Mouse (Mus musculus) gastrocnemius, postnatal 14 days (tissue): ENCODE data around the gene Ube2l3. TPM values are rescaled to one million over a fixed set of nuclear protein-coding genes. Genes with fewer than 3 reads are reported as not detected.
A peak's percentile ranks its signal among the peaks of the same experiment; 100 is the strongest.
"Not testable (repeated sequence)": the region's sequence is repeated elsewhere in the genome, so short reads cannot be mapped to it uniquely, and the experiment has no call there.

Source experiments
- DNase-seq: peaks from one replicate; pipeline ENCODE4 v3.0.0; 2021; ENCODE audit warnings: mixed read lengths
- intact Hi-C: fragments of 180-260 bp; cut with DNase I; formaldehyde crosslinking; loops from one replicate; pipeline ENCODE4 v1.15.1; 2025; ENCODE audit warnings: low total_unique reads
- long read RNA-seq, 2 experiments: library from polyadenylated mRNA; stranded (forward); transcript quantifications; one replicate each; pipeline ENCODE4 v2.0.0; 2021
- total RNA-seq, 2 experiments: library from RNA; stranded (reverse); gene quantifications; 2 replicates each; pipeline ENCODE4 v1.2.3; 2021

Gene Ube2l3
- total RNA-seq, result 100 to 1,000 TPM; 144 TPM
- long read RNA-seq, experiment 1, transcript Ube2l3-201 (4 exons, 2,609 nt), result major isoform, 65 of 91 reads
- long read RNA-seq, experiment 1, partial matches to known transcripts, result 14 of 91 reads
- long read RNA-seq, experiment 1, other reads (novel, unspliced or antisense), result 9 of 91 reads
- long read RNA-seq, experiment 2, transcript Ube2l3-201 (4 exons, 2,609 nt), result major isoform, 67 of 86 reads
- long read RNA-seq, experiment 2, partial matches to known transcripts, result 18 of 86 reads
- long read RNA-seq, experiment 2, other reads (novel, unspliced or antisense), result 1 of 86 reads

DNA sequence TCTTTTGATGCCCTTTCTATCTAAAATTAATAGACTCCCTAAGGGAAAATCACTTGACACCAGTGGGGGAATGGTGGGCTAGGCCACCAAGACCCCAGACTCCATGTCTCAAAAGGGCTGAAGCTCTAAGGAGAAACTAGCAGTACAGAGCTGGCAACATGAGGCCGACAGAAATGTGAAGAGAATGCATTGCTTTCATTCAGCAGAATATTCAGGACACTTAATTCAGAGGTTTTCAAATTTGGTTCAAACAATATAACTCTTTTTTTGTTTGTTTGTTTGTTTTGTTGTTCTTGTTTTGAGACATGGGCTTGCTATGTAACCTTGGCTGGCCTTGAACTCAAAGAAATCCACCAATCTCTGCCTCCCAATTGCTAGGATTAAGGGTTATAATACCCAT is at the start of gene Ube2l3:
TSS of gene Ube2l3 (minus strand) at position 101 of the 400 bp plus-strand sequence.
- no peak for DNase-seq
- intact Hi-C loops, result no loop called here

GRCm38 (mm10) chr16:17251539-17251938 is 49.1 kb upstream of the Ube2l3 start:
- intact Hi-C loops, result no loop called here
- DNase-seq, result no peak

GRCm38 (mm10) chr16:17249135-17249534 is 46.7 kb upstream of the Ube2l3 start:
- intact Hi-C loops, result no loop called here
- no peak for DNase-seq

- intact Hi-C loops, result no loop called here
- no peak for DNase-seq
Observed at GRCm38 (mm10) chr16:17247727-17248126, 45.3 kb upstream of the Ube2l3 start.

GRCm38 (mm10) chr16:17244996-17245395 is 42.5 kb upstream of the Ube2l3 start:
- intact Hi-C loops, result no loop called here
- DNase-seq, result no peak

DNA sequence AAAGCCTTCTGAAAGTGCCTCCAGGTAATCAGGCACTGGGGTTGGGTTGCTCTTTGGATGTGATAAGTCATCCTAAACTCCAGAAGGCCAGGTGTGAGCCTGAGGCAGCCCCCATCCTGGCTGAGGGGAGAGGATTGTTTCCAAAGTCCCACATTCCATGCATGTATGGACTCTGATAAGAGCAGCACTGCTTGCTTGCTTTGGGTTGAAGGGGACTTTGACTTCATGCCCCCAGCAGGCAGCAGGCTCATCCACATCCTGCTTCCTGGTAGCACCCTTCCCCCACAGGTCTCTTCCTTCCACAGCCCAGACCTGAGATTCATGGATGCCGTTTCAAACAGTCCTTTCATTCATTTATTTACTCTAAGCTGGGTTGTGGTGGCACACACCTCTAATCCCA is 41.3 kb upstream of the Ube2l3 start:
- DNase-seq, result no peak
- intact Hi-C loops, result no loop called here

DNA sequence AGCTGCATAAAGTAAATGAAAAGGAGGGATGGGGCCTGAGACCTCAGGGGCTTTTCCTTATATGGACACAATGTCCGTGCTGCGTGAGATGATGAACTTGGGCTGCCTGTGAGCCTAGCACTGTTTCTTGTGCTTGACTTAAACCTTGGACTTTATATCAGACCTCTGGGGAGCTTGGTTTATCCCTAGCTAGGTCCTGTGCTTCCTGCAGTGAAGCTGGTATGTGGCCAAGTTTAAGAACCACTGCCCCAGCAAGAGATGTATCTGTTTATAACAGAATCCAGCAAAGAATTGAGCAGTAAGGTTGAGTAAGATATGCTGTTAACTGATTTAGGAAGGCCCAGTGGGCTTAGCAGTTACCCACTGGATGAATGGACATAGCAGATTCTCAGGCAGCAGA is 37.0 kb upstream of the Ube2l3 start:
- intact Hi-C loops, result loop anchor here (10.0 kb wide), 1 partner anchor 1635 kb away; the partner anchor contains the start of genes Hira and Mrpl40
- DNase-seq, result no peak

- DNase-seq, result no peak
- intact Hi-C loops, result loop anchor here (10.0 kb wide), 1 partner anchor 1637 kb away; the partner anchor contains the start of genes Hira and Mrpl40
Observed at GRCm38 (mm10) chr16:17237634-17238033, 35.2 kb upstream of the Ube2l3 start.

DNA sequence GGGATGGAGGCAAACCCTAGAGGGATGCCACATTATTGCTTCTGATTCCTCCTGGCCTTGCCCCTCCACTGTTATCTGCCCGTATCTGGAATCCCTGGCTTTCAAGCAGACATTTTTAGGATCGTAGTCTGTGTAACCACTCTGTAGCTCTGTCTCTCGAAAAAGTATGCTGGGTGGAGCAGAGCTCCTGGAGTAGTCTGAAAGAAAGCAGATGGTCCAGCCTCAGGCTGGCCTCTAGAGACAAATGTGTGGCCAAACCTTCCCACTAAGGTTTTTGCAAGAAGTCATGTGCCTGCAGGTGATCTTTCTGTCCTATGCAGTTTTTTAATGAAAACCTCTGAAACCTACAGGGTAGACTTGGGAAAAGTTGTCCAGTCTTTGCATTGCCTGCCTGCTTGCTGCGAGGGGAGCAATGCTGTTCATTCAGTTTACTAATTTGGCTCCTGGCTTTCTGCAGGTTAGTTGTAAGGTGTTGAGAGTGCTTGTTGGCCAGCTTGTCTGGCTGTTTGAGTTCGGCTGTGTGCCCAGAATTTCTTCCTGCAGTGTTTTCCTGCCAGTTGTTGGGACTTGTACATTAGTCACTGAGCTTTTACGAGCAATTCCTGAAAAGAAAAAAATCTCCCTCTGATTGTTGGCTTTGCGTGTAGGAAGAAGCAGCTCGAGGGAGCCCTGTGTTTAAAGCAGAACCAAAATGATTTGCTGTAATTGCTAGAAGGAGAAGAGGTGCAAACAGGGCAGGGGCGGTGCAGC is 32.6 kb upstream of the Ube2l3 start:
- no peak for DNase-seq
- intact Hi-C loops, result loop anchor here (10.0 kb wide), 1 partner anchor 1640 kb away; the partner anchor contains the start of genes Hira and Mrpl40

- intact Hi-C loops, result loop anchor here (10.0 kb wide), 1 partner anchor 1640 kb away; the partner anchor contains the start of genes Hira and Mrpl40
- DNase-seq, result no peak
Observed at GRCm38 (mm10) chr16:17234499-17234895, 32.0 kb upstream of the Ube2l3 start.

DNA sequence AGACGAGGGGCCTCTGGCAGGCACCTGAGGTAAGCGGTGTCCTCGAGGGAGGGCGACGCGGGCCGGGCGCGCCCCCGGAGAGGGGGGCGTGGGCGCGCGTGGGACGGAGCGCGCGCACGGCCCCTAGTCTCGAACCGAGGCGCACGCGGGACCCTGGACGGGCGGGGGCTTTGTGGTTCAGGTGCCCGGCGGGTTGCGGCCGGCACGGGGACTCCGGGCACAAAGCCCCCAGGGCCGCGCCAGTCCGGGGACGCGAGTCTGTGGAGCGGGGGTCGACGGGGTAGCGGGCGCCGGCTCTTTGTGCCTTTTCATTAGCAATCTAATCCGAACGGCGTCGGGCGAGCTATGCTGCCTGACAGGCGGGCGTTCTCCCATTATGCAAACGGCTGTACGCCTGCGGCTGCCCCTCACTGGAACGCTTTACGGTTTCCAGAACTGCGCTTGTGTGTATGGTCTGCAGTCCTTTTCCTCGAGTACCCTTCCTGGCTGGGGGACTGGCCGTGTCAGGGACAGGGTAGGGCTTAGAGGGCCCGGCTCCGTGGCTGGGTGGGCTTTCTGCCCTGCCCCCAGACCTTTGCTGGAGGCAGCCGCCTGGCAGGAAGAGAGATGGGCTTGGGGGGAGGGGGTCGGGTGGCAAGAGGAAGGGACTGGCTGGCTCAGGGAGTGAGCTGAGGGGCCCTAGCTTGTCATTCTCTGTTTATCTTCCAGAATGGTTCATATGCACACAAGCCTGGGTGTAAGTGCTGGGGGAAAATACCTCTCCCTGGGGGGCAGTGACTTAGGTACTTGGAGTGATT is 31.5 kb upstream of the Ube2l3 start:
- intact Hi-C loops, result loop anchor here (10.0 kb wide), 1 partner anchor 1641 kb away; the partner anchor contains the start of genes Hira and Mrpl40

DNA sequence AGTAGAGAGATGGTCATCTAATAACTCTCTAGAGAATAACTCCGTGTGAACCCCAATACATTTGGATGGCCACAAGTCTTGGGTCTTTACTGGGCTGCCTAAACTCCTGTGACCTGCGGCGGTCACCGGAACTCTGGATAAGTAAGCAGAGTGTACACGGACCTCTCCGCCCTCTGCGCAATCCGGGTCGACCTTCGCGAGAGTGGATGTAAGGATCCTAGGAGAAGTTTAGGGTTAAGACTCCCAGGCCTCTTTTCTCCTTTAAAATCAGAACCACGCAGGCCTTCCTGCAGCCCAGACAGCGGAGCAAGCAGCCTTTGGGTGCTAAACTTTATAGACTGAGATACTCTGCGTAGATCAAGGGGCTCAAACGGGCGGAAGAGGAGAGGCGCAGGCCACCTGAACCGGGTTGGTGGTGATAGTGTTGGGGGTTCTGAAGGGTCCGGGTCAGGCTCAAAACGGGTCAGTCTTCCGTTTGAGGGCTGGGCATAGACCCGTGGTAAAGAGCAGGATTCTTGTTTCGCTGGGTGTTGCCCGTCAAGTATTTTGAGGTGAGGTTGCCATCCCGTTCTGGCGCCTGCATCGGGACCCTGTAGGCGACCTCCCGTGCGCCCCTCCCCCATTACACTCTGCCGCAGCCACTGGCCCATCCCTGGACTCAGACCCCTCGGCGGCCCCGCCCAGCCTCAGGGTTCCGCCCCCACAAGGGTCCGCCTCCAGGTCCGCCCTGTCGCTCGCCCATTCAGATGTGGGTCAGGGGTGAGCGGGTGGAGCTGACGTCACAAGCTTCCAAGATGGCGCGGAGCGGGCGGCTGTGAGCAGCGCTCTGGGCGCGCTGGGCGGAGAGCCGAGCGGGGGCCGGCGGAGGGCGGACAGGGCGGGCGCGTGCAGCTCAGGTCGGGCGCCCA is 30.6 kb upstream of the Ube2l3 start, which contains the start of gene Hic2:
TSS of gene Hic2 (plus strand) at position 779 of the 908 bp plus-strand sequence.
- intact Hi-C loops, result loop anchor here (10.0 kb wide), 1 partner anchor 1642 kb away; the partner anchor contains the start of genes Hira and Mrpl40
- DNase-seq, result peak; percentile 94

More for the DNA sequence above, 31.5 kb upstream of the Ube2l3 start:
- peak; percentile 23 for DNase-seq

- not testable (repeated sequence) for DNase-seq
- intact Hi-C loops, result loop anchor here (10.0 kb wide), 1 partner anchor 1643 kb away; the partner anchor contains the start of genes Hira and Mrpl40
Observed at GRCm38 (mm10) chr16:17231523-17231922, 29.1 kb upstream of the Ube2l3 start.

- no peak for DNase-seq
- intact Hi-C loops, result no loop called here
Observed at GRCm38 (mm10) chr16:17226496-17226895, 24.0 kb upstream of the Ube2l3 start.

DNA sequence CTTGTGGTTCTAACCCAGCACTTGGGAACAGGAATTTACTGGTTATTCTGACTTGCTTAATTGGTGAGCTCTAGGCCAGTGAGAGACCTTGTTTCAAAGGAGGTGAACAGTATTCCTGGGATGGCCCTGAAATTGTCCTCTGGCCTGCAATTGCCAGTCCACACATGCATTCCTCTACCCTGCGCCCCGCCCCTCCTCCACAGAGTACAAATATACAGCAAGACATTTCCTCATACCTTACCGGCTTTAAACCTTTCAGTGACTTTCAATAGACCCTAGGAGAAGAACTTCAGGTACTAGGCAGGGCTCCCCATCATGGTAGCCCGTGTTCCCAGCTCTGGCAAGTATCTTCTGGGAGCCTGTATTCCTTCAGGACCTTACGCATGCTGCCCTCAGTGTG is 23.1 kb upstream of the Ube2l3 start:
- no peak for DNase-seq
- intact Hi-C loops, result no loop called here

- DNase-seq, result peak; percentile 98
- intact Hi-C loops, result no loop called here
Observed at GRCm38 (mm10) chr16:17222197-17222596, 19.7 kb upstream of the Ube2l3 start.

GRCm38 (mm10) chr16:17220127-17220733 is 17.8 kb upstream of the Ube2l3 start:
- intact Hi-C loops, result no loop called here
- no peak for DNase-seq
